Mouse (Mus musculus): ENCODE results near the gene Ccdc188. TPM values are rescaled to one million over a fixed set of nuclear protein-coding genes. Genes with fewer than 3 reads are reported as not detected.
A peak's percentile ranks its signal among the peaks of the same experiment; 100 is the strongest.

Gene Ccdc188
- total and polyA plus RNA-seq, 2 experiments = not detected

DNA sequence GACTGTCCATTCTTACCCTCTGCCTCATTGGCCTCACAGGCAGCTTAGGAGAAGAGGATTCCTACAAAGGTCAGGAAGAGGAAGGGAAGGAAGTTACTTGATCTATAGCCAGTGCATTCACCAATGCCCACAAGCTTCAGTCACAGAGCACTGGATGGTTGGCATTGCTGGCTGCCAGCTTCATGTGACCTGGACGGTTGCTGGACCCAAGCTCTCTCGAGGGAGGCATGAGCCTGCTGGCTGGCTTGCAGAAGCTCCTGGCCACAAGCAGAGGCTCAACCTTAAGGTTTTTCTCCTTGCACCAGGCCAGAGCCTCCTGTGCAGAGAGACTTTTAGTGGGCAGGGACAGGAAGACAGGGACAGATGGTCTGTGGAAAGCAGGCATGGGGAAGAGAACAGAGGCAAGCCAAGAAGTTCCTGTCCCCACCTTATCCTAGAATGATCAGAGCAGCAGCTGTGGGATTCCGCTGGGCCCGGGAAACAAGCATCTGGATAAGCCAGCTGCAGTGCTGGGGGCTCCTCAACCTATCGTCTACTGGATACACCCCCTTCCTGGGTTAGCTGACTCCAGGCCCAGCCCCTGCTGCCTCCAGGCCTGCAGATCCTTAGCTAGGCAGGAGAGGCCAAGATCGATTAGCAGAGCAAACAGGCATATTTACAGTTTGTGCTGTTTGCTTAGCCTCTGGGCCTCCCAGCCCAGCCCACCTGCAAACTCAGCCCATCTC, 41.7 kb upstream of the Ccdc188 start:
- Histone ChIP-seq H3K27ac (replicated peaks; ENCODE audit: insufficient read depth, low read depth, low read length) (no peak overlapping the region), H3K36me3 (ENCODE audit: control insufficient read depth, insufficient read depth, low read length) (no peaks in the 10 kb centered on the region), H3K79me2 (ENCODE audit: control insufficient read depth, insufficient read depth, low read length) (no peaks in the 10 kb centered on the region), H3K4me1 (ENCODE audit: control insufficient read depth, insufficient read depth, low read length) (peaks cover 5% of the 10 kb centered on the region; the same call in 1 of the 2 replicates), H3K4me3 (ENCODE audit: insufficient read depth, low read depth, low read length) (no peak overlapping the region), H3K9ac (ENCODE audit: low read depth, low read length) (no peak overlapping the region), H3K27me3 (ENCODE audit: control insufficient read depth, insufficient read depth, low read length) (no peaks in the 10 kb centered on the region; the same call in 1 of the 2 replicates)
- TF ChIP-seq CTCF (IDR thresholded peaks at IDR 0.05; ENCODE audit: low read depth, low read length) = no peak
- TF ChIP-seq POLR2A (IDR thresholded peaks at IDR 0.05; ENCODE audit: extremely low read depth, insufficient read depth, low read length) = no peak
- DNase-seq (ENCODE audit: extremely low read depth, low read depth, low spot score) = peak; percentile 47
- 10% methylated on average over 6 of the region's 6 CpGs for WGBS

DNA sequence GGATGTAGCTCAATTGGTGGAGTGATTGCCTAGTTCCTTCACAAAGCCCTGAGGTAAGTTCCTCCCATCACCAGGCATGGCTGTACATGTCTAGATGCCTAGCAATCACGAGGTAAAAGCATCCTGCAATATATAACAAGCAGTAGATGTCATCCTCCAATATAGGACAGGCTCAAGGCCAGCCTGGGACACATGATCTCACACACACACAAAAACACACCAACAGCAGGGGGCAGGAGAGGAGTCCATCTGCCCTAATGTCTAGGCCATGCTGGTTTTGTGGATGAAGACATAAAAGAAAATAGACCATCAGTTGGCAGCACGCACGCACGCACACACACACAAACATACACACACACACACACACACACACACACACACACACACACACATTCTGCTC, 40.9 kb upstream of the Ccdc188 start:
- peaks cover 5% of the 10 kb centered on the region; the same call in 1 of the 2 replicates for H3K4me1 ChIP-seq (ENCODE audit: control insufficient read depth, insufficient read depth, low read length)
- no peaks in the 10 kb centered on the region for H3K79me2 ChIP-seq (ENCODE audit: control insufficient read depth, insufficient read depth, low read length)
- H3K4me3 ChIP-seq (ENCODE audit: insufficient read depth, low read depth, low read length) = no peak overlapping the region
- no peak overlapping the region for H3K27ac ChIP-seq (replicated peaks; ENCODE audit: insufficient read depth, low read depth, low read length)
- DNase-seq (ENCODE audit: extremely low read depth, low read depth, low spot score) = peak; percentile 6
- H3K36me3 ChIP-seq (ENCODE audit: control insufficient read depth, insufficient read depth, low read length) = no peaks in the 10 kb centered on the region
- TF ChIP-seq CTCF (IDR thresholded peaks at IDR 0.05; ENCODE audit: low read depth, low read length) (0 out of 2 replicates have a peak, but pooled peaks have one; percentile 15), POLR2A (IDR thresholded peaks at IDR 0.05; ENCODE audit: extremely low read depth, insufficient read depth, low read length) (no peak)
- WGBS = 71% methylated on average over 4 of the region's 4 CpGs
- no peaks in the 10 kb centered on the region; the same call in 1 of the 2 replicates for H3K27me3 ChIP-seq (ENCODE audit: control insufficient read depth, insufficient read depth, low read length)
- no peak overlapping the region for H3K9ac ChIP-seq (ENCODE audit: low read depth, low read length)

DNA sequence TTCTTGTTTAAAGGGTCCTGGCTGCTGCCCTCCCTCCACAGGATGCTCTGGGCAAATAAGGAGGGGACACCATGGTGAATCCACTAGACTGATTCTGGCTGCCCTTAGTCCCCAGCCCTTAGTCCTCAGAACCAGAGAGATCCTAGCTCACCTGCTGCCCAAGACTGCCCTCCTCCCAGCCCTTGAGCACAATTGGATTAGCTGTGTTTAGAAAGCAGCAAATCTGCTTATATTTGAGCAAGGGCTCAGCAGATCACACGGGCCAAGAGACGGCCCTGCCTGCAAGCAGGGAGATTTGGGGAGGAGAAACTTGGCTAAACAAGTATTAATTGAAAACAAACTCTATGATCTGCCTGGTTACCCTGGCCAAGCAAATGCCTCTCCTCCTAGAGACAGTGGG, 38.1 kb upstream of the Ccdc188 start:
- WGBS = 17% methylated on average over 2 of the region's 2 CpGs
- TF ChIP-seq CTCF (IDR thresholded peaks at IDR 0.05; ENCODE audit: low read depth, low read length) = no peak
- no peak for TF ChIP-seq POLR2A (IDR thresholded peaks at IDR 0.05; ENCODE audit: extremely low read depth, insufficient read depth, low read length)
- Histone ChIP-seq H3K4me1 (ENCODE audit: control insufficient read depth, insufficient read depth, low read length) (peaks cover 5% of the 10 kb centered on the region; the same call in 1 of the 2 replicates), H3K36me3 (ENCODE audit: control insufficient read depth, insufficient read depth, low read length) (no peaks in the 10 kb centered on the region), H3K27me3 (ENCODE audit: control insufficient read depth, insufficient read depth, low read length) (no peaks in the 10 kb centered on the region; the same call in 1 of the 2 replicates), H3K79me2 (ENCODE audit: control insufficient read depth, insufficient read depth, low read length) (no peaks in the 10 kb centered on the region), H3K27ac (replicated peaks; ENCODE audit: insufficient read depth, low read depth, low read length) (no peak overlapping the region), H3K4me3 (ENCODE audit: insufficient read depth, low read depth, low read length) (no peak overlapping the region), H3K9ac (ENCODE audit: low read depth, low read length) (no peak overlapping the region)
- no peak for DNase-seq (ENCODE audit: extremely low read depth, low read depth, low spot score)

DNA sequence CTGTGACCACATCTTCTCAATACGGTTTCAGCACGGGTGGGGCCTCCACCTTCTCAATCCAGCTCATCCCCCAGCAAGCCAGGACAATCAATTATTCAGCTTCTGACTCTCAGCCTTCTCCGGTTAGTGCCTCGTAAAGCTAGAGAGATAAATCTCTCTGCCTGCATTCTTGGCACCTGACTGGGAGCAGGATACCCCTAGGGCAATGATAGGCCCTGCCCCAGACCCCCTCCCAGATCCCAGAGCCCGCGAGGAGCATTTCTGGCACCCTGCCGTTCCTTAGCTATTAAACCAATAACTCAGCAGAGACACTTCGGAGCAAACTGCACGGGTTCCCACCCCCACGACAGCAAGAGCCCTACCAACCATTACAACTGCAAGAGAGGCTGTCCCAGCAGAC, 36.3 kb upstream of the Ccdc188 start:
- 66% methylated on average over 10 of the region's 10 CpGs for WGBS
- Histone ChIP-seq H3K4me1 (ENCODE audit: control insufficient read depth, insufficient read depth, low read length) (0 out of 2 replicates have a peak, but pooled peaks cover under 1% of the 10 kb centered on the region), H3K4me3 (ENCODE audit: insufficient read depth, low read depth, low read length) (no peak overlapping the region), H3K36me3 (ENCODE audit: control insufficient read depth, insufficient read depth, low read length) (no peaks in the 10 kb centered on the region), H3K9ac (ENCODE audit: low read depth, low read length) (no peak overlapping the region), H3K79me2 (ENCODE audit: control insufficient read depth, insufficient read depth, low read length) (no peaks in the 10 kb centered on the region), H3K27ac (replicated peaks; ENCODE audit: insufficient read depth, low read depth, low read length) (no peak overlapping the region), H3K27me3 (ENCODE audit: control insufficient read depth, insufficient read depth, low read length) (no peaks in the 10 kb centered on the region; the same call in 1 of the 2 replicates)
- no peak for DNase-seq (ENCODE audit: extremely low read depth, low read depth, low spot score)
- no peak for TF ChIP-seq POLR2A (IDR thresholded peaks at IDR 0.05; ENCODE audit: extremely low read depth, insufficient read depth, low read length)
- no peak for TF ChIP-seq CTCF (IDR thresholded peaks at IDR 0.05; ENCODE audit: low read depth, low read length)

- DNase-seq (ENCODE audit: extremely low read depth, low read depth, low spot score) = no peak
- H3K9ac ChIP-seq (ENCODE audit: low read depth, low read length) = no peak overlapping the region
Observed at GRCm38 (mm10) chr16:18182766-18183165, 34.9 kb upstream of the Ccdc188 start.

More at GRCm38 (mm10) chr16:18182766-18183165, 34.9 kb upstream of the Ccdc188 start:
- Histone ChIP-seq H3K27ac (replicated peaks; ENCODE audit: insufficient read depth, low read depth, low read length) (no peak overlapping the region), H3K4me3 (ENCODE audit: insufficient read depth, low read depth, low read length) (no peak overlapping the region), H3K27me3 (ENCODE audit: control insufficient read depth, insufficient read depth, low read length) (no peaks in the 10 kb centered on the region; the same call in 1 of the 2 replicates), H3K79me2 (ENCODE audit: control insufficient read depth, insufficient read depth, low read length) (no peaks in the 10 kb centered on the region), H3K36me3 (ENCODE audit: control insufficient read depth, insufficient read depth, low read length) (no peaks in the 10 kb centered on the region), H3K4me1 (ENCODE audit: control insufficient read depth, insufficient read depth, low read length) (0 out of 2 replicates have a peak, but pooled peaks cover 2% of the 10 kb centered on the region)
- TF ChIP-seq POLR2A (IDR thresholded peaks at IDR 0.05; ENCODE audit: extremely low read depth, insufficient read depth, low read length) = no peak
- TF ChIP-seq CTCF (IDR thresholded peaks at IDR 0.05; ENCODE audit: low read depth, low read length) = no peak
- WGBS = 84% methylated on average over 8 of the region's 8 CpGs
